Mouse (Mus musculus): ENCODE results near the gene S100b. TPM values are rescaled to one million over a fixed set of nuclear protein-coding genes. Genes with fewer than 3 reads are reported as not detected.

Gene S100b
- polyA plus RNA-seq, 1 experiment from 2014 or later = 0.23 TPM

DNA sequence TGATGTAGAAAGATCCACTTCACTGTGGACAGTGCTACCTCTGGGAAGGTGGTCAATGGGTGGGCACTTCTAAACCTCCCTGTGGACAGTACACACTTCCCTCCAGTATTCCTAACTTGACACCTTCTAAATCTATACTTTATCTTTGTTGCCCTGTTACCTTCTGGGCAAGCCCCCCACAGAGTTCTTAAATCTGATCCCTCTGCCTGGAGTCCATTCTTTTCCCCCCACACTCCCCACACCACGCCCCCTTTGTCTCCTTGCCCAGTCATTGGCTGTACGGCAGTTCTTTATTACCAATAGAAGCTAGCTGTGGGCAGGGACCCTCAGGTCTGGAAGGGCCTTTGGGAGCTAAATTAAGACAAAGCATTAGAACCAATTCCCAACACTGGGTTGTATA is 8.5 kb upstream of the S100b start:
- Histone ChIP-seq H3K9ac (replicated peaks) (no peak overlapping the region), H3K9me3 (ENCODE audit: low read length) (no peaks in the 10 kb centered on the region), H3K36me3 (replicated peaks; ENCODE audit: insufficient read depth, low read length) (no peaks in the 10 kb centered on the region), H3K4me3 (ENCODE audit: low read depth, low read length) (no peak overlapping the region), H3K27me3 (ENCODE audit: insufficient read depth, low read length) (no peaks in the 10 kb centered on the region), H3K4me1 (ENCODE audit: insufficient read depth) (no peaks in the 10 kb centered on the region), H3K4me2 (ENCODE audit: low read depth, low read length) (no peak overlapping the region), H3K27ac (ENCODE audit: low read depth) (no peak overlapping the region)
- no peak for ATAC-seq
- no peak for DNase-seq
- WGBS (ENCODE audit: insufficient replicate concordance) = 76% methylated on average over 2 of the region's 2 CpGs
- TF ChIP-seq CTCF (IDR thresholded peaks at IDR 0.05; ENCODE audit: low read depth) = no peak
- no peak for TF ChIP-seq EP300 (IDR thresholded peaks at IDR 0.05; ENCODE audit: low read depth)

DNA sequence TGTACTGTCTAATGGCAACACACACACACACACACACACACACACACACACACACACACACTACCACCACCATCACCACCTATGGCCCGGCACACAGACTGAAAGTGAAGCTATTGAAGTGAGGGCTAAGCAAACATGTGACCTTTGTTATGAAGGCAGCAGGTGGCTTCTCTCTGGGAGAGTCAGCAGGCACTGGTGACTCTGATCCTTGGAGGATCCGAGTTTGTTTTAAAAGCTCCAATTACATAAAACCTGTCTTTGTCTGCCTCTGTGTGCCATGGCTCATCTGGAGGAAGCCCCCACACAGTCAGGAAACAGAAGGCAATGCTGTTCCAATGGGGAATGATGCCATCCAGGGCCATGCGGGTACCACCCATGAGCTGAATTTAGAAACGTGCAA is 7.1 kb upstream of the S100b start:
- Histone ChIP-seq H3K27me3 (ENCODE audit: insufficient read depth, low read length) (no peaks in the 10 kb centered on the region), H3K9ac (replicated peaks) (no peak overlapping the region), H3K4me3 (ENCODE audit: low read depth, low read length) (no peak overlapping the region), H3K9me3 (ENCODE audit: low read length) (no peaks in the 10 kb centered on the region), H3K4me2 (ENCODE audit: low read depth, low read length) (no peak overlapping the region), H3K36me3 (replicated peaks; ENCODE audit: insufficient read depth, low read length) (no peaks in the 10 kb centered on the region), H3K4me1 (ENCODE audit: insufficient read depth) (no peaks in the 10 kb centered on the region), H3K27ac (ENCODE audit: low read depth) (no peak overlapping the region)
- TF ChIP-seq CTCF (IDR thresholded peaks at IDR 0.05; ENCODE audit: low read depth) = no peak
- no peak for TF ChIP-seq EP300 (IDR thresholded peaks at IDR 0.05; ENCODE audit: low read depth)
- WGBS (ENCODE audit: insufficient replicate concordance) = 56% methylated on average over 4 of the region's 4 CpGs
- ATAC-seq = no peak
- DNase-seq = no peak

DNA sequence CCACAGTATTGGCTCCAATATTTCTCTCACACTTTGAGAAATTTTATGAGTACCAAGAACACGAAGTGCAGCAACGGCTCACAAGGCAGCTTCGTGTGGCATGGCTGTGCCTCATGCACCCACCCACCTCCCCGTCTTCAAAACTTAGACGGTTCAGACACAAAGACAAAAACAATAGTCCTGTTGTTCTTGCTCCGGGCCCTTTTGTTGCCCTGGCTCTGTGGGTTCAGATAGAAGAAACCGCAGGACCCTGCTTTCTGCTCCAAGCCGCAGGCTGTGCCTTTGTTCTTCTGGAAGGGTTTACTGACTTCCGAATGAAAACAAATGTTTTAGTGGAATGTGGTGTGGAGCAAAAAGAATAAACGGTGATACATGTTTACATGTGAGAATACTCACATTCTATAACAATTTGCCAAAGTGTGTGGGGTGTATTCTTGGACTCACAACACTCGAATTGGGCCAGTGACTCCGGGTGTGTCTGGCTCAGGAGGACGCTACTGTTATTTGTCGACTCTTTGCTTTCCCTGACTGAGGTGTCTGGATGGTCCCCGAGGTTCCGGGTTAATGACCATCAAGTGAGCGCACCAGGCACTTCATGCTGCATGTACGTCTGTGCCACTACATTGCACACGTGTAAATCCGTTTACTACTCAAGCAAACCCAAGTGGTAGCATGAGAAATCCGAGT is 5.5 kb upstream of the S100b start:
- TF ChIP-seq EP300 (IDR thresholded peaks at IDR 0.05; ENCODE audit: low read depth) (no peak), CTCF (IDR thresholded peaks at IDR 0.05; ENCODE audit: low read depth) (no peak)
- DNase-seq = no peak
- Histone ChIP-seq H3K4me1 (ENCODE audit: insufficient read depth) (no peaks in the 10 kb centered on the region), H3K9me3 (ENCODE audit: low read length) (no peaks in the 10 kb centered on the region), H3K4me3 (ENCODE audit: low read depth, low read length) (no peak overlapping the region), H3K4me2 (ENCODE audit: low read depth, low read length) (no peak overlapping the region), H3K36me3 (replicated peaks; ENCODE audit: insufficient read depth, low read length) (no peaks in the 10 kb centered on the region), H3K27me3 (ENCODE audit: insufficient read depth, low read length) (no peaks in the 10 kb centered on the region), H3K27ac (ENCODE audit: low read depth) (no peak overlapping the region), H3K9ac (replicated peaks) (no peak overlapping the region)
- no peak for ATAC-seq
- 71% methylated on average over 21 of the region's 21 CpGs for WGBS (ENCODE audit: insufficient replicate concordance)

DNA sequence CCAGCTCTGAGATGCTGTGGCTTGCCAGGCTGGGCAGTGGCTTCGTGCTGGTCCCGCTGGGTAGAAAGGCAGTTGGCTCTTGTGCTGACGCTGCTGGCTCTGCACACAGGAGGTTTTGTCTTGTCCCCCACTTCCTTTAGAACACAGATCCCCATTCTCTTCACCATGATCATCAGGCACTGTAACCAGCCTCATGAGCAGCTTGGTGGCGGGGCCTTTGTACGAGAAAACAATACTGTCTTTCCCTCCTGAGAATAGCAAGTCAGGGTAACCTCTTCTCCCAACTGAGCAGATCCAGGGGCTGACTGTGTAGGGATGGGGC is 5.0 kb upstream of the S100b start:
- no peak overlapping the region for H3K4me2 ChIP-seq (ENCODE audit: low read depth, low read length)
- ATAC-seq (no peak), DNase-seq (no peak)
- no peak overlapping the region for H3K27ac ChIP-seq (ENCODE audit: low read depth)
- H3K27me3 ChIP-seq (ENCODE audit: insufficient read depth, low read length) = no peaks in the 10 kb centered on the region
- no peak for TF ChIP-seq CTCF (IDR thresholded peaks at IDR 0.05; ENCODE audit: low read depth)
- no peak for TF ChIP-seq EP300 (IDR thresholded peaks at IDR 0.05; ENCODE audit: low read depth)
- no peaks in the 10 kb centered on the region for H3K4me1 ChIP-seq (ENCODE audit: insufficient read depth)
- WGBS (ENCODE audit: insufficient replicate concordance) = 84% methylated on average over 5 of the region's 5 CpGs
- H3K9me3 ChIP-seq (ENCODE audit: low read length) = no peaks in the 10 kb centered on the region
- H3K9ac ChIP-seq (replicated peaks) = no peak overlapping the region
- no peak overlapping the region for H3K4me3 ChIP-seq (ENCODE audit: low read depth, low read length)
- H3K36me3 ChIP-seq (replicated peaks; ENCODE audit: insufficient read depth, low read length) = no peaks in the 10 kb centered on the region

DNA sequence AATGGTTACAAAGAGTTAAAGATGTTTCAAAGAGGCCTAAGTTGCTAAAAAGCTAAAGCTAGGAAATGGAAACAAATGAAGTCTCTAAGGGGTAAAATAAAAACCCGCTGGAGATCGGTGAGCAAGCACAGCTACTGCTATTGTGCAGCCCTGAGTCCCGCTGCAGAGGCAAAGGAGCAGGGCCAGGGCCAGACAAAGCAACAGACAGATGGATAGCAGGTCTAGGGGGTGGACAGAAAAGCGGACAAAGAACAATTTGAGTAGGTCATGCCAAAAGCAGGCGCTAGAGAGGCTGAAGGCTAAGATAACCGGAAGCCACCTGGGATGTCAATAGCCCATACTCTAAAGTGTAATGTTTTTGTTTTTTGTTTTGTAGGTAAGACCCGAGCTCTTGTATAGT is 2.8 kb upstream of the S100b start:
- WGBS (ENCODE audit: insufficient replicate concordance) = 73% methylated on average over 7 of the region's 7 CpGs
- DNase-seq (no peak), ATAC-seq (no peak)
- H3K4me1 ChIP-seq (ENCODE audit: insufficient read depth) = no peaks in the 10 kb centered on the region
- TF ChIP-seq EP300 (IDR thresholded peaks at IDR 0.05; ENCODE audit: low read depth) (no peak), CTCF (IDR thresholded peaks at IDR 0.05; ENCODE audit: low read depth) (no peak)
- H3K9ac ChIP-seq (replicated peaks) = no peak overlapping the region
- H3K4me2 ChIP-seq (ENCODE audit: low read depth, low read length) = no peak overlapping the region
- H3K27ac ChIP-seq (ENCODE audit: low read depth) = no peak overlapping the region
- no peaks in the 10 kb centered on the region for H3K36me3 ChIP-seq (replicated peaks; ENCODE audit: insufficient read depth, low read length)
- H3K4me3 ChIP-seq (ENCODE audit: low read depth, low read length) = no peak overlapping the region
- no peaks in the 10 kb centered on the region for H3K27me3 ChIP-seq (ENCODE audit: insufficient read depth, low read length)
- H3K9me3 ChIP-seq (ENCODE audit: low read length) = no peaks in the 10 kb centered on the region

DNA sequence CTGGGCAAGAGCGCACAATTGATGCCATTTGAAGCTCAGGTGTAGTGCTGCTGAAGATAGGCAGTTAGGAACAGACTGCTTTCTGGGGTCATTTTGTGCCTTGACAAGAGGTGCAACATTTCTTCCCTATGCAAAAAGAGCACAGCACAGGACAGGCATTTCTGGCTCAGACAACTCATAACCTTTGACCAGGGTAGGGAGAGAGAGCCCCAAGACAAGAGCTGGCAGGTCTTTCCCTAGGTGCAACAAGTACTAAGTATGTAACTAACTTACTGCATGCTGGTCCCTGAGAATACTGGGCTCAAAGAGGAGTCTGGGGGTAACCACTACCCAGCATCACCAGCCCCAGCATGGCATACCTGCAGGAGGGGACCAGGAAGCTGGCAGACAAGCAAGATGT is 574 bp upstream of the S100b start:
- no peak for TF ChIP-seq EP300 (IDR thresholded peaks at IDR 0.05; ENCODE audit: low read depth)
- no peak for TF ChIP-seq CTCF (IDR thresholded peaks at IDR 0.05; ENCODE audit: low read depth)
- DNase-seq (no peak), ATAC-seq (no peak)
- H3K27ac ChIP-seq (ENCODE audit: low read depth) = no peak overlapping the region
- no peak overlapping the region for H3K9ac ChIP-seq (replicated peaks)
- H3K9me3 ChIP-seq (ENCODE audit: low read length) = no peaks in the 10 kb centered on the region
- WGBS (ENCODE audit: insufficient replicate concordance) = 91% methylated on average over 1 of the region's 1 CpGs
- H3K36me3 ChIP-seq (replicated peaks; ENCODE audit: insufficient read depth, low read length) = no peaks in the 10 kb centered on the region
- no peak overlapping the region for H3K4me3 ChIP-seq (ENCODE audit: low read depth, low read length)
- H3K4me2 ChIP-seq (ENCODE audit: low read depth, low read length) = no peak overlapping the region
- H3K27me3 ChIP-seq (ENCODE audit: insufficient read depth, low read length) = no peaks in the 10 kb centered on the region
- no peaks in the 10 kb centered on the region for H3K4me1 ChIP-seq (ENCODE audit: insufficient read depth)

DNA sequence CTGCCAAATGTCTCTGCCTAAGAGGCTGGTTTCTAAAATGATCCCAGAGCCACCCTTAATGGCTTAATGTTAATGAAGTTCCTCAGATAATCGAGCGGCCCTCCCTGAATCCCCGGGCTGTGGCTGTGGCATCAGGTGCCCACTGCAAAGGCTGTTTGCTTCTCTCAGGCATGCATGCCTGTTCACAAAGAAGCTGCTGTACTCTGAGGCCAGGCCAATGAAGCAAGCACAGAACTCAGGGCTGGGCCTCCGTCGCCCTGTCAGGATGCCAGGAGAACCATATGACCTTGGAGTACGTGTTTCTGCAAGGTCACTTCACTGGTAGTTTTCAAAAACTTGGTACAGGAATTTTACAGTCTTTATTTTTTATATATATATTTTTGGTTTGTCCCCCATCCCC is 2.0 kb downstream of the S100b start:
- no peaks in the 10 kb centered on the region for H3K27me3 ChIP-seq (ENCODE audit: insufficient read depth, low read length)
- H3K4me1 ChIP-seq (ENCODE audit: insufficient read depth) = no peaks in the 10 kb centered on the region
- H3K4me3 ChIP-seq (ENCODE audit: low read depth, low read length) = no peak overlapping the region
- no peak overlapping the region for H3K27ac ChIP-seq (ENCODE audit: low read depth)
- ATAC-seq = no peak
- H3K9ac ChIP-seq (replicated peaks) = no peak overlapping the region
- H3K9me3 ChIP-seq (ENCODE audit: low read length) = no peaks in the 10 kb centered on the region
- no peak overlapping the region for H3K4me2 ChIP-seq (ENCODE audit: low read depth, low read length)
- no peak for DNase-seq
- no peak for TF ChIP-seq CTCF (IDR thresholded peaks at IDR 0.05; ENCODE audit: low read depth)
- no peak for TF ChIP-seq EP300 (IDR thresholded peaks at IDR 0.05; ENCODE audit: low read depth)
- no peaks in the 10 kb centered on the region for H3K36me3 ChIP-seq (replicated peaks; ENCODE audit: insufficient read depth, low read length)
- WGBS (ENCODE audit: insufficient replicate concordance) = 72% methylated on average over 6 of the region's 6 CpGs
